9 mouse cellular contexts compared by ENCODE assay signal in genomic region chr8:33992946-33993345, GRCm38 (mm10).
DNase-seq lines count a peak whose midpoint lies in the region; ATAC-seq lines count a peak whose summit lies in the region.
"Had no signal": no experiment of that assay in that cellular context is flagged by ENCODE, and none has a peak within 500 bp of the region (broad histone marks: within the 10 kb centered on the region; RNA-seq: fewer than 3 reads in every experiment).

No protein-coding gene starts in this region.

- 0 out of 2 replicates have a peak, but pooled peaks have one; percentile 27 for ATAC-seq in hindbrain, embryonic 11.5 days (ENCODE audit: low FRiP score)
- no peak for ATAC-seq in hindbrain, embryonic 16.5 days
- ATAC-seq in intestine, embryonic 15.5 days, result peak; percentile 78
- ATAC-seq in liver, embryonic 15.5 days (ENCODE audit: insufficient read depth), result peak; percentile 65; the same call in 1 of the 2 replicates
- no peak for ATAC-seq in hindbrain, embryonic 13.5 days (ENCODE audit: low FRiP score)
- no peak for ATAC-seq in CD4-positive, CD25-positive, alpha-beta regulatory T cell, adult 4 months

- DNase-seq in hindbrain, embryonic 11.5 days (ENCODE audit: low spot score), result peak; percentile 22
- DNase-seq in urinary bladder, postnatal 25 days (ENCODE audit: low spot score), result peak; percentile 43
- DNase-seq in gastrocnemius, postnatal 10 days, result no peak

- H3K4me2 ChIP-seq in hindbrain, embryonic 11.5 days (replicated peaks; ENCODE audit: low read depth, low read length), result no peak overlapping the region
- no peak overlapping the region for H3K4me2 ChIP-seq in hindbrain, embryonic 16.5 days (ENCODE audit: low read length)
- H3K4me2 ChIP-seq in intestine, embryonic 15.5 days (replicated peaks), result peak overlapping the region; percentile 12
- no peak overlapping the region for H3K4me2 ChIP-seq in liver, embryonic 15.5 days
- H3K4me2 ChIP-seq in hindbrain, embryonic 13.5 days, result no peak overlapping the region

- H3K27ac ChIP-seq in hindbrain, embryonic 11.5 days (ENCODE audit: low read depth, low read length), result no peak overlapping the region
- H3K27ac ChIP-seq in hindbrain, embryonic 16.5 days (ENCODE audit: low read depth, low read length), result no peak overlapping the region
- peak overlapping the region; percentile 70 for H3K27ac ChIP-seq in intestine, embryonic 15.5 days
- H3K27ac ChIP-seq in liver, embryonic 15.5 days (replicated peaks), result 0 out of 2 replicates have a peak overlapping the region, but pooled peaks have one; percentile 4
- no peak overlapping the region for H3K27ac ChIP-seq in hindbrain, embryonic 13.5 days

- 61% methylated on average over 11 of the region's 11 CpGs for WGBS in hindbrain, embryonic 11.5 days
- 73% methylated on average over 11 of the region's 11 CpGs for WGBS in hindbrain, embryonic 16.5 days
- 19% methylated on average over 11 of the region's 11 CpGs for WGBS in intestine, embryonic 15.5 days
- WGBS in liver, embryonic 15.5 days (ENCODE audit: insufficient replicate concordance), result 31% methylated on average over 11 of the region's 11 CpGs
- 68% methylated on average over 11 of the region's 11 CpGs for WGBS in hindbrain, embryonic 13.5 days

- no peaks in the 10 kb centered on the region for H3K9me3 ChIP-seq in hindbrain, embryonic 11.5 days (ENCODE audit: control insufficient read depth, low read length)
- H3K9me3 ChIP-seq in hindbrain, embryonic 16.5 days (ENCODE audit: control insufficient read depth, low read length), result no peaks in the 10 kb centered on the region
- no peaks in the 10 kb centered on the region for H3K9me3 ChIP-seq in intestine, embryonic 15.5 days
- H3K9me3 ChIP-seq in liver, embryonic 15.5 days (replicated peaks), result no peaks in the 10 kb centered on the region
- H3K9me3 ChIP-seq in hindbrain, embryonic 13.5 days, result no peaks in the 10 kb centered on the region

- H3K27me3 ChIP-seq in hindbrain, embryonic 11.5 days (ENCODE audit: control insufficient read depth, insufficient read depth, low read length), result no peaks in the 10 kb centered on the region
- H3K27me3 ChIP-seq in hindbrain, embryonic 16.5 days (replicated peaks; ENCODE audit: control insufficient read depth, insufficient read depth, low read length), result no peaks in the 10 kb centered on the region
- no peaks in the 10 kb centered on the region for H3K27me3 ChIP-seq in intestine, embryonic 15.5 days (replicated peaks)
- H3K27me3 ChIP-seq in liver, embryonic 15.5 days, result no peaks in the 10 kb centered on the region
- H3K27me3 ChIP-seq in hindbrain, embryonic 13.5 days, result no peaks in the 10 kb centered on the region

- H3K4me1 ChIP-seq in hindbrain, embryonic 11.5 days (replicated peaks; ENCODE audit: control insufficient read depth, insufficient read depth, low read length), result no peaks in the 10 kb centered on the region
- H3K4me1 ChIP-seq in hindbrain, embryonic 16.5 days (ENCODE audit: control insufficient read depth, insufficient read depth, low read depth, low read length), result no peaks in the 10 kb centered on the region
- peaks cover 16% of the 10 kb centered on the region; the same call in 1 of the 2 replicates for H3K4me1 ChIP-seq in intestine, embryonic 15.5 days (replicated peaks)
- H3K4me1 ChIP-seq in liver, embryonic 15.5 days (replicated peaks), result peaks cover 27% of the 10 kb centered on the region
- H3K4me1 ChIP-seq in hindbrain, embryonic 13.5 days (replicated peaks), result peaks cover 9% of the 10 kb centered on the region; the same call in 1 of the 2 replicates

- no peak overlapping the region for H3K9ac ChIP-seq in hindbrain, embryonic 11.5 days (ENCODE audit: low read depth, low read length)
- no peak overlapping the region for H3K9ac ChIP-seq in hindbrain, embryonic 16.5 days (ENCODE audit: low read depth, low read length)
- H3K9ac ChIP-seq in intestine, embryonic 15.5 days, result no peak overlapping the region
- H3K9ac ChIP-seq in liver, embryonic 15.5 days, result no peak overlapping the region
- H3K9ac ChIP-seq in hindbrain, embryonic 13.5 days, result no peak overlapping the region

- H3K4me3 ChIP-seq in hindbrain, embryonic 11.5 days (ENCODE audit: low read depth, low read length), result no peak overlapping the region
- H3K4me3 ChIP-seq in hindbrain, embryonic 16.5 days (ENCODE audit: low read length), result no peak overlapping the region
- no peak overlapping the region for H3K4me3 ChIP-seq in intestine, embryonic 15.5 days (replicated peaks)
- H3K4me3 ChIP-seq in liver, embryonic 15.5 days (replicated peaks), result no peak overlapping the region
- H3K4me3 ChIP-seq in hindbrain, embryonic 13.5 days, result no peak overlapping the region
- H3K4me3 ChIP-seq: erythroblast, embryonic 14.5 days had no signal

- no peaks in the 10 kb centered on the region for H3K36me3 ChIP-seq in hindbrain, embryonic 11.5 days (ENCODE audit: control insufficient read depth, insufficient read depth, low read length)
- H3K36me3 ChIP-seq in hindbrain, embryonic 16.5 days (ENCODE audit: control insufficient read depth, insufficient read depth, low read length), result no peaks in the 10 kb centered on the region
- no peaks in the 10 kb centered on the region for H3K36me3 ChIP-seq in intestine, embryonic 15.5 days
- no peaks in the 10 kb centered on the region for H3K36me3 ChIP-seq in liver, embryonic 15.5 days (replicated peaks)
- no peaks in the 10 kb centered on the region for H3K36me3 ChIP-seq in hindbrain, embryonic 13.5 days

Comparison
In these comparisons a context has a peak if more than half of its experiments do, and no peak if none do; other contexts are left out.
1. ATAC-seq: peak in hindbrain, embryonic 11.5 days (single experiment), intestine, embryonic 15.5 days (single experiment) and liver, embryonic 15.5 days (single experiment); none in hindbrain, embryonic 16.5 days (single experiment), hindbrain, embryonic 13.5 days (single experiment) and CD4-positive, CD25-positive, alpha-beta regulatory T cell, adult 4 months (single experiment).
2. H3K27ac ChIP-seq: peak in intestine, embryonic 15.5 days (single experiment) and liver, embryonic 15.5 days (single experiment); none in hindbrain, embryonic 11.5 days (single experiment), hindbrain, embryonic 16.5 days (single experiment) and hindbrain, embryonic 13.5 days (single experiment).